Mouse (Mus musculus) heart, postnatal 25 days (tissue): ENCODE results near the gene Mum1. TPM values are rescaled to one million over a fixed set of nuclear protein-coding genes. Genes with fewer than 3 reads are reported as not detected.

ENCODE experiments used
- DNase-seq: peaks from one replicate; pipeline ENCODE4 v3.0.0; 2022; ENCODE audit warnings: low spot score
- intact Hi-C: fragments of 180-260 bp; cut with DNase I; formaldehyde crosslinking; loops from one replicate; pipeline ENCODE4 v1.15.1; 2025
- total RNA-seq, 2 experiments: library from RNA; stranded (reverse); gene quantifications; 2 replicates each; pipeline ENCODE4 v1.2.3; 2021

The Mum1 gene
- total RNA-seq, result 10 to 100 TPM; 15.3 to 16.7 TPM

DNA sequence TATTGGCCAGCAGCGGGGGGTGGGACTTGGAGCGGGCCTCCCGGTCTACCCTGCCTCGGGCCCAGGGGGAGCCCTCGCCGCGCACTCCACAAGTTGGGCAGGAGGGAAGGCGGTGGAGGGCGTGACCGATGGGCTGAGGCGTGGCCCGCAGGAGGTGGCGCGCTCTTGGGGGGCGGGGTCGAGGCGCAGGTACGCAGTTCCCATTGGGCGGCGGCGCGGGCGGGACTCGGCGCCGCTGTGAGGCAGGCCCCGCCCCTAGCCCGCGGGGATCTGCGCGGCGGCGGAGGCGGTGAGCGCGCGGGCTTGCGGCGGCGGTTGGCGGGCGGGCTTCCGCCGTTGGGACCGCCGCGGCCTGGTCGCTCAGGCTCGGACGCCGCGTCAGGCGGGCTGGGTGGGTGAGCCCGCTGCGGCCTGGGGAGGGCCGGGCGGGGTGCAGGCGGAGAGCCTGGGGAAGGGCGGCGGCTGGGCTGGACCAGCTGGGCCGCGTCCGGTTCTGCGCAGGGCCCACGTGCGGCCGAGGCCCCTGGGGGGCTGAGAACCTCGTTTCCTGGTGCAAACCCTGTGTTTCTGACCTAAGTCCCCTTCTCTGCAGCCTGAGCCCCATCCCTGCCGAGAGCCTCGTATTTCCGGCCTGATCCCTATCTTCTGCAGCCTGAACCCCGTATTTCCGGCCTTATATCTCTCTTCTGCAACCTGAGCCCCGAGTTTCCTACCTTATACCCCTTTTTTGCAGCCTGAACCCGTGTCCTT, at the start of gene Mum1:
Gene Mum1 (plus strand): TSS at position 19 of the 750 bp plus-strand sequence.
- peak; percentile 99 for DNase-seq
- intact Hi-C loops, result no loop called here

- DNase-seq, result no peak
- intact Hi-C loops, result loop anchor here (10.0 kb wide), 1 partner anchor 197 kb away; no protein-coding TSS in a partner anchor
Measured at GRCm38 (mm10) chr10:80177441-80178279, 48.6 kb upstream of the Mum1 start.

- no peak for DNase-seq
- intact Hi-C loops, result loop anchor here (10.0 kb wide), 1 partner anchor 195 kb away; no protein-coding TSS in a partner anchor
Measured at GRCm38 (mm10) chr10:80179068-80180051, 46.9 kb upstream of the Mum1 start, which contains the start of gene Efna2. Gene Efna2 (plus strand): TSS chr10:80179482.

DNA sequence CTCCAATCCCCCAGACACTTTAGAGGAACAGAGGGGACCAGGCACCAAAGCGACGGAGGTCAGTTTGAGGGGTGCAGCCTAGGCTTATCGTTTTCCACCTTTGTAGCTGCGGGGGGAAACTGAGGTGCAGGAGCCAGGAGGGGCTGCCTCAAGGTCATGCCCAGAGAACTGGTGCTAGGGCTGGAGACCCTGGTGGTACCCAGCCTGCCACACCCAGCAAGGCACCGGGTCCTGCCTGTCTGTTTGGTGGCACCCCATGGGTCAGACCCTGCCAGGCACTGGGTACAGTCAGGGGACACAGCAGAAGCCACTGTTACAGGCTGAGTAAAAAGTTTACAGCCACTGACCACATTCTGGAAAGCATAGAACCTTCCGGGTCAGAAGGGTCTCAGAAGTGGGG, 45.9 kb upstream of the Mum1 start:
- intact Hi-C loops, result no loop called here

GRCm38 (mm10) chr10:80180823-80181222, 45.4 kb upstream of the Mum1 start:
- intact Hi-C loops, result no loop called here
- no peak for DNase-seq

More for the DNA sequence above, 45.9 kb upstream of the Mum1 start:
- DNase-seq, result no peak

- intact Hi-C loops, result no loop called here
- DNase-seq, result no peak
Measured at GRCm38 (mm10) chr10:80182547-80182946, 43.7 kb upstream of the Mum1 start.

DNA sequence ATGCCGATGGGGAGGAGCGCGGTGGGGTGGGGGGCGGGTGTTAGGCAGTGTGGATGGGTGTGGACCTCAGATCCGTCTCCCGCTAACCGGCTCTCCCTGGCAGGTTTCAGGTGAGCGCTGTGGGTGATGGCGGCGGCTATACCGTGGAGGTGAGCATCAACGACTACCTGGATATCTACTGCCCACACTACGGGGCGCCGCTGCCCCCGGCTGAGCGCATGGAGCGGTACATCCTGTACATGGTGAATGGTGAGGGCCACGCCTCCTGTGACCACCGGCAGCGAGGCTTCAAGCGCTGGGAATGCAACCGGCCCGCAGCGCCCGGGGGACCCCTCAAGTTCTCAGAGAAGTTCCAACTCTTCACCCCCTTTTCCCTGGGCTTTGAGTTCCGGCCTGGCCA, 39.6 kb upstream of the Mum1 start:
- DNase-seq, result no peak
- intact Hi-C loops, result no loop called here

GRCm38 (mm10) chr10:80187739-80188138, 38.5 kb upstream of the Mum1 start:
- intact Hi-C loops, result no loop called here
- no peak for DNase-seq

- intact Hi-C loops, result no loop called here
- no peak for DNase-seq
Measured at GRCm38 (mm10) chr10:80188453-80189024, 37.7 kb upstream of the Mum1 start.

GRCm38 (mm10) chr10:80189999-80190398, 36.2 kb upstream of the Mum1 start:
- no peak for DNase-seq
- intact Hi-C loops, result no loop called here

DNA sequence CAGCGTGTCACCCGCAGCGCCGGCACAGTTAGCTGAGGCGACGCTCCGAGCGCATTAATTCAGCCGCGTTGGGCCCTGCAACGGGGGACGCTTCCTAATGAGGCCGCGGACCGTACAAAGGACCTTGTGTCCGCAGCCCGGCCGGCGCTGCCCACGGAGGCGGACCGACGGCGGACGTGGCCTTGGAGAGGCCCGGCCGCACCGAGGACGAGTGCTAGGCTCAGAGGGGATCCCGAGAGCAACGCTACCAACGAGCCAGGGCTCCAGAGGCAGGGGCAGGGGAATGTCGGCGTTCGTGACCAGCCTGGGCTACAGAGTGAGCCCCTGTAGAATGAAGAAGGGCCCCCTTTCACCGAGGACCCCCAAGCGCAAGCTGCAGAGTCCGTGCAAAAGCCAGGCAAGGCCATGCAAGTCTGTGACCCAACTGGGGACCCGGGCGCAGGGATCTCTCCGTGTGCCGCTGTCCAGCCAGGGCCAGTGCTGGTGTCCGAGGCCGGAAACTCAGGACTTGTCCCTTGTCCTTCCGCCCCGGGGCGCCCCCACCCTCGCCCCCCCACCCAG, 35.7 kb upstream of the Mum1 start:
- no peak for DNase-seq
- intact Hi-C loops, result no loop called here

- intact Hi-C loops, result no loop called here
- no peak for DNase-seq
Measured at GRCm38 (mm10) chr10:80193976-80194375, 32.3 kb upstream of the Mum1 start.

DNA sequence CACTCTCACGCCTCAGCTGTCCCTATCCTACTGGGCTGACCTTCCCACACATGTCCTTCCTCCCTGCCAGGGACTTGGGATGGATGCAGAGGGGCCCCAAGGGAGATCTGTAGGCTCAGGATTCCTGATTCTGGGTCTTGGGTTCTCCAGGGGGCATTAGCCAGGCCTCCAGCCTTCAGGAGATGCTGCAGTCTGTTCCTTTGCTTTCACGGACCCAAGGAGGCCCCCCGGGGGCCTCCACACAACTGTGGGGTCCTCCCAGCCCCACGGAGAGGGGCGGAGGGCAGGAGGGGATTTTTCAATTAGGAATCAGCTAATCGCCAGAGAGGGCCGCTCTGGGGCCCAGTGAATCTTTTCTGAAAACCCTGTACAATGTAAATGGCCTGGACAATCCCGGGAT, 31.8 kb upstream of the Mum1 start:
- intact Hi-C loops, result no loop called here
- DNase-seq, result no peak

DNA sequence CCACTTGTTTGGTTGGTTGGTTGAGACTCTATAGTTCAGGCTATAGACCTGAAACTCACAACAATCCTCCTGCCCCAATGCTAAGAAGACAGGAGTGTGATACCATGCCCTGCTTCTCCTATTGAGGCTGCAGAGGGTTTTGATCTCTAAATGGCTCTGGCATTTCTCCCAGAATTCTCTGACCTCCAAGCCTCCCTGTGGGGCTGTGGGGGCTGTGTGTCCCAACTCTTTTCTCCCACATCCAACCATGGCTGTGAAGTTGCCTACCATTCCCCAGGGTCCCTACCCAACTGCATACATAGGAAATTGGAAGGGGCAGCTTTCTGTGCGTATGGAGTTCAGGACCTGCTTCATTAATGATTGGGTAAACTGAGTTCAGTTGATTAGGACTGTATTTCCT, 30.1 kb upstream of the Mum1 start:
- intact Hi-C loops, result no loop called here

GRCm38 (mm10) chr10:80196778-80197581, 29.3 kb upstream of the Mum1 start:
- no peak for DNase-seq
- intact Hi-C loops, result no loop called here

More for the DNA sequence above, 30.1 kb upstream of the Mum1 start:
- DNase-seq, result no peak

DNA sequence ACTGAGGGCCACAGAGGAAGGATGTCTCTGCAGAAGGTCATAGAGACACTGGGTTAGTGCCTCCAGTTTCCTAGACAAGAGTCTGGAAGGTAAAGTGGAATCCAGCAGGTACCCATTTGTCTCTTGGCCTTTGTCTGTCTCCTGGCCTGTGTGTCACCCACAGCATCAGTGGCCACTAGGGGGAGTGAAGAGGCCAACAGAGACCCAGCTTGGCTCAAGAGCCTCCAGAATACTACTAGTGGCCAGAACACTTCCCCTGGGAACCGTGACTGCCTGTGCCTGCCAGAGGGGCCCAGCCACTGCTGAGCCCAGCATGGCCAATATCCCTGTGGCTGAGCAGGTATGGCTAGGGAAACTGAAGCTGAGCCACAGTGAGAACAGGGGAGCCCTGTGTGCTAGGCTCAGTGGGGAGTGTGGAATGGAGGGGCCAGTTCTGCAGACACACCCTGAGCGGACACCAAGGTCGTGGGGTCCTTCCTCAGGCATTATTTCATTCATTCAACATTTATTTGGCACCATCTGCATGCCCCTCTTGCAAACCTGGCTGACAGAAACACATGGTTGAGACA, 26.7 kb upstream of the Mum1 start:
- DNase-seq, result peak; percentile 70
- intact Hi-C loops, result loop anchor here (1.0 kb wide), 1 partner anchor 46 kb away; no protein-coding TSS in a partner anchor

GRCm38 (mm10) chr10:80200485-80200884, 25.7 kb upstream of the Mum1 start:
- intact Hi-C loops, result no loop called here
- no peak for DNase-seq

DNA sequence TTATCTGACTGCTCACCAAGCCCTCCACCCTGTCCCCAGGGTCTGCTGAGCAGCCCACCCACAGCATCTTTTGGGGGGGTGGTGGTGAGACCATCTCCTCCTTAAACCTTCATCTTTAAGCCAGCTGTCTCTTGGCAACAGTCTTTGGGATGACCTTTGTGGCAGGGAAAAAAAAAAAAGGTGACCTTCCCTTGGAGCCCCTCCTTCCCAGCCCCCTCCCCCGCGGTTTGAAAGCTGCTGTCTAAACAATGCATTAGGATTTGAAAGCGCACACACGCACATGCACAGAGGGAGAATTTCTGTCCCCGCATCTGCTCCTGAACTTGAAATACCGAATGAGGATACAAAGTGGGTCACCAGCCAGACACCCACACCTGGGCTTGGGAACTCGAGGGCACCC, 22.2 kb upstream of the Mum1 start:
- intact Hi-C loops, result no loop called here
- no peak for DNase-seq
